Mouse (Mus musculus): ENCODE measurements around the gene Prss33. TPM values are rescaled to one million over a fixed set of nuclear protein-coding genes. Genes with fewer than 3 reads are reported as not detected.
A peak's percentile ranks its signal among the peaks of the same experiment; 100 is the strongest.

Prss33 gene
- polyA plus RNA-seq, 1 experiment from 2014 or later: not detected

- no peak for ATAC-seq (ENCODE audit: low FRiP score)
- Histone ChIP-seq H3K4me3 (replicated peaks; ENCODE audit: low read length) (peak overlapping the region; percentile 35), H3K9me3 (ENCODE audit: control insufficient read depth, low read length) (no peaks in the 10 kb centered on the region), H3K9ac (peak overlapping the region; percentile 77), H3K27ac (peak overlapping the region; percentile 96), H3K4me1 (replicated peaks; ENCODE audit: control insufficient read depth, insufficient read depth, low read length) (peaks cover 29% of the 10 kb centered on the region), H3K4me2 (replicated peaks) (peak overlapping the region; percentile 77), H3K27me3 (ENCODE audit: control insufficient read depth, insufficient read depth, low read length) (no peaks in the 10 kb centered on the region), H3K36me3 (replicated peaks; ENCODE audit: control insufficient read depth, insufficient read depth) (no peaks in the 10 kb centered on the region)
- WGBS: 45% methylated on average over 2 of the region's 2 CpGs
- peak; percentile 37 for DNase-seq (ENCODE audit: low spot score)
Measured at GRCm38 (mm10) chr17:23791079-23791357, 44.8 kb downstream of the Prss33 start.

GRCm38 (mm10) chr17:23790269-23791078, 45.4 kb downstream of the Prss33 start, which contains the start of gene Srrm2:
TSS of gene Srrm2 (plus strand) at chr17:23790532.
- H3K4me3 ChIP-seq (replicated peaks; ENCODE audit: low read length): peak within 1 kb of the TSS; percentile 35
- no peaks in the 10 kb centered on the region for H3K27me3 ChIP-seq (ENCODE audit: control insufficient read depth, insufficient read depth, low read length)
- ATAC-seq (ENCODE audit: low FRiP score): peak; percentile 25; the same call in 1 of the 2 replicates
- H3K36me3 ChIP-seq (replicated peaks; ENCODE audit: control insufficient read depth, insufficient read depth): no peaks in the 10 kb centered on the region
- H3K9ac ChIP-seq: peak within 1 kb of the TSS; percentile 77
- WGBS: 2% methylated on average over 29 of the region's 29 CpGs
- H3K4me1 ChIP-seq (replicated peaks; ENCODE audit: control insufficient read depth, insufficient read depth, low read length): peaks cover 31% of the 10 kb centered on the region
- peak within 1 kb of the TSS; percentile 96 for H3K27ac ChIP-seq
- H3K9me3 ChIP-seq (ENCODE audit: control insufficient read depth, low read length): no peaks in the 10 kb centered on the region
- H3K4me2 ChIP-seq (replicated peaks): peak within 1 kb of the TSS; percentile 77
- peak; percentile 61 for DNase-seq (ENCODE audit: low spot score)

GRCm38 (mm10) chr17:23789749-23790268, 46.0 kb downstream of the Prss33 start:
- no peaks in the 10 kb centered on the region for H3K9me3 ChIP-seq (ENCODE audit: control insufficient read depth, low read length)

GRCm38 (mm10) chr17:23788973-23789372, 46.9 kb downstream of the Prss33 start:
- Histone ChIP-seq H3K27ac (no peak overlapping the region), H3K4me2 (replicated peaks) (no peak overlapping the region), H3K27me3 (ENCODE audit: control insufficient read depth, insufficient read depth, low read length) (no peaks in the 10 kb centered on the region), H3K9ac (no peak overlapping the region), H3K9me3 (ENCODE audit: control insufficient read depth, low read length) (no peaks in the 10 kb centered on the region), H3K4me1 (replicated peaks; ENCODE audit: control insufficient read depth, insufficient read depth, low read length) (peaks cover 37% of the 10 kb centered on the region), H3K36me3 (replicated peaks; ENCODE audit: control insufficient read depth, insufficient read depth) (no peaks in the 10 kb centered on the region), H3K4me3 (replicated peaks; ENCODE audit: low read length) (no peak overlapping the region)
- DNase-seq (ENCODE audit: low spot score) (no peak), ATAC-seq (ENCODE audit: low FRiP score) (no peak)
- WGBS: 92% methylated on average over 4 of the region's 4 CpGs

More at GRCm38 (mm10) chr17:23789749-23790268, 46.0 kb downstream of the Prss33 start:
- peak overlapping the region; percentile 96 for H3K27ac ChIP-seq
- no peak for ATAC-seq (ENCODE audit: low FRiP score)
- peak overlapping the region; percentile 77 for H3K4me2 ChIP-seq (replicated peaks)
- WGBS: 7% methylated on average over 8 of the region's 8 CpGs
- H3K27me3 ChIP-seq (ENCODE audit: control insufficient read depth, insufficient read depth, low read length): no peaks in the 10 kb centered on the region
- DNase-seq (ENCODE audit: low spot score): no peak
- H3K4me1 ChIP-seq (replicated peaks; ENCODE audit: control insufficient read depth, insufficient read depth, low read length): peaks cover 37% of the 10 kb centered on the region
- no peaks in the 10 kb centered on the region for H3K36me3 ChIP-seq (replicated peaks; ENCODE audit: control insufficient read depth, insufficient read depth)
- peak overlapping the region; percentile 77 for H3K9ac ChIP-seq
- peak overlapping the region; percentile 35 for H3K4me3 ChIP-seq (replicated peaks; ENCODE audit: low read length)

- DNase-seq (ENCODE audit: low spot score) (peak; percentile 68), ATAC-seq (ENCODE audit: low FRiP score) (peak; percentile 58)
- H3K36me3 ChIP-seq (replicated peaks; ENCODE audit: control insufficient read depth, insufficient read depth): no peaks in the 10 kb centered on the region
- H3K27me3 ChIP-seq (ENCODE audit: control insufficient read depth, insufficient read depth, low read length): no peaks in the 10 kb centered on the region
- peak overlapping the region; percentile 90 for H3K9ac ChIP-seq
- H3K4me1 ChIP-seq (replicated peaks; ENCODE audit: control insufficient read depth, insufficient read depth, low read length): peaks cover 30% of the 10 kb centered on the region
- no peaks in the 10 kb centered on the region for H3K9me3 ChIP-seq (ENCODE audit: control insufficient read depth, low read length)
- H3K4me3 ChIP-seq (replicated peaks; ENCODE audit: low read length): peak overlapping the region; percentile 75
- peak overlapping the region; percentile 96 for H3K27ac ChIP-seq
- H3K4me2 ChIP-seq (replicated peaks): peak overlapping the region; percentile 84
- 8% methylated on average over 13 of the region's 13 CpGs for WGBS
Measured at GRCm38 (mm10) chr17:23786510-23786931, 49.3 kb downstream of the Prss33 start.

- 3% methylated on average over 43 of the region's 43 CpGs for WGBS
- Histone ChIP-seq H3K27ac (peak within 1 kb of the TSS; percentile 96), H3K27me3 (ENCODE audit: control insufficient read depth, insufficient read depth, low read length) (no peaks in the 10 kb centered on the region), H3K9me3 (ENCODE audit: control insufficient read depth, low read length) (no peaks in the 10 kb centered on the region), H3K4me3 (replicated peaks; ENCODE audit: low read length) (peak within 1 kb of the TSS; percentile 75), H3K4me1 (replicated peaks; ENCODE audit: control insufficient read depth, insufficient read depth, low read length) (peaks cover 23% of the 10 kb centered on the region), H3K9ac (peak within 1 kb of the TSS; percentile 90), H3K4me2 (replicated peaks) (peak within 1 kb of the TSS; percentile 84), H3K36me3 (replicated peaks; ENCODE audit: control insufficient read depth, insufficient read depth) (no peaks in the 10 kb centered on the region)
- ATAC-seq (ENCODE audit: low FRiP score): peak; percentile 90
- peak; percentile 90 for DNase-seq (ENCODE audit: low spot score)
Measured at GRCm38 (mm10) chr17:23785561-23786471, 50.0 kb downstream of the Prss33 start, which contains the start of gene Flywch2. TSS of gene Flywch2 (minus strand) at chr17:23786081.

GRCm38 (mm10) chr17:23783352-23783751, 52.5 kb downstream of the Prss33 start:
- Histone ChIP-seq H3K4me2 (replicated peaks) (no peak overlapping the region), H3K27ac (no peak overlapping the region), H3K9me3 (ENCODE audit: control insufficient read depth, low read length) (no peaks in the 10 kb centered on the region), H3K36me3 (replicated peaks; ENCODE audit: control insufficient read depth, insufficient read depth) (no peaks in the 10 kb centered on the region), H3K4me3 (replicated peaks; ENCODE audit: low read length) (no peak overlapping the region), H3K9ac (no peak overlapping the region), H3K27me3 (ENCODE audit: control insufficient read depth, insufficient read depth, low read length) (no peaks in the 10 kb centered on the region), H3K4me1 (replicated peaks; ENCODE audit: control insufficient read depth, insufficient read depth, low read length) (peaks cover 8% of the 10 kb centered on the region; the same call in 1 of the 2 replicates)
- no peak for ATAC-seq (ENCODE audit: low FRiP score)
- DNase-seq (ENCODE audit: low spot score): no peak

All from hindbrain, embryonic 14.5 days (tissue).